Mouse (Mus musculus): ENCODE data around the gene Clasp1.

The Clasp1 gene

DNA sequence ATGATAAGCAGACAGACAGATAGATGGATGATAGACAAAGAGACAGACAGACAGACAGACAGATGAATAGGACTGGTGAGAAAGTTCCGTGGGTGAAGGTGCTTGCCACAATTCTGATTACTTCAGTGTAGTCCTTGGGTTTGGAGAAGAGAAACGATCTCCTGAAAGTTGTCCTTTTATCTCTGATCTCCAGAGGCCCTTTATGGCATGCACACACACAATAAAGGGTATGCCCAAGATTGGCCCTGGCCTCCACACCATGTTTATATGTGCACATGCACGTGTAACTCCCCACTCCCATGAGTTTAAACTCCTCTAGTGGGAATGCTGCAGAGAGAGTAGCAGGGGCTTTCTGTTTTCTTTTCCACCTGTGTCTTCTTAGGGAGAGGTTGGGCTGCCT lies 14.6 kb downstream of the Clasp1 start:
- no peak for DNase-seq

DNA sequence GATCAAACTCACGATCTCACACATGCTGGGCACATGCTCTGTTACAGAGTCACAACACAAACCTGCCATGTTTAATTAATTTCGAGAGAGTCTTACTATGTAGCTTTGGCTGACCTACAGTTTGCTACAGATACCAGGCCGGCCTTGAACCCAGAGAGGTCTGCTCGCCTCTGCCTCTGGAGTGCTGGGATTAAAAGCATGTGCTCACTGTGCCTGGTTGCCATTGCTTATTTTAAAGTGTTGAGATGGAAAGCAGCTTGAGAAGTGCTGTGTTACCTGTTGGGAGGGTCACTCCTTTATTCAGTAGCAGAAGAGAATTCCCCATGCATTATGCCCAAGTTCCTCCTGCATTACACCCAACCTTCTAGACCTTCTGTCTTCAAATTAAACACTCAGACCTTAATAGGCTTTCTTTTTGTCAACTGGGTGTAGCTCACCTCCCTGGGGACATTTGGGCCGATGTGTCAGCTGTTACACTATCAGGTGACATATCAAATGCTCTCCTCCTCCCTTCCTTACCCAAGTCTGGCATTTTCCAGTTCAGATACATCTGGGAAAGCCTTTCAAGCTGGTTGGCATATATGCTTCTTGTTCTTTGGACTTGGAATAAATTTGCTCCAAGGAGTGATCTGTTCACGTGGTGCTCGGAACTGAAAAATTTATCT lies 18.9 kb downstream of the Clasp1 start:
- DNase-seq = no peak

DNA sequence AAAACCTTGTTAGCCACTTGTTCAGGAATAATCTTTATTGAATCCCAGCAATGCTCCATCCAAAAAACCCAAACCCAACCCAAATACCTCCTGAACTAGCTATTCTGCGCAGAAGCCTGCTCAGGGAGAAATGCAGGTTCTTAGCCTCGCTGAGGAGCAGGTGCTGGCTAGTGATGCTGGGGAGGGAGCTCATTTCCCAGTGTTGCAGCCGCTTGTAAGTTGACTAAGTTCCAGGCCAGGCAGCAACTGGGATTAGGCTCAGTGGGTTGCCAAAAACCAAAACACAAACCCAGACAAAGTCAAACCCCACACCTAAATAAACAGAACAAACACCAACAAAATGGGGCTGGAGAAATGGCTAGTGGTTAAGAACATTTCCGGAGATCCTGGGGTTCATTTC lies 20.4 kb downstream of the Clasp1 start:
- DNase-seq = no peak

DNA sequence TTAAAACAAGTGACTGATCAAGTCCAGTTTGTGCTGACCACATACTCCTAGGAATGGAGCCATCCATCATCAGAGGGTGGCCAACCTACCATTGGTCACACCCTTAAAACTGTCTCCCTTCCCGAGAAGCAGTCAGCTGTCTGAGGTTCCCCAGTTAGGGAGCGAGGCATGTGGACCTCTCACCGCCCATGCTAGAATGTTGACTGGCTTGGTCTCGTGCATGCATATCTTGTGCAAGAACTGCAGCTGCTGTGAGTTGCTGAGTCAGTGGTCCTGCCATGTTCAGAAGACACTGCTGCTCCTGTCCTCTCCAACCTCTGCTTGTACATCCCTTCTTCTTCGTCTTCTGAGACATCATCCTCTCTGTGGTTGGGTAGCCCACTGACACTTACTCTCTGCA lies 22.0 kb downstream of the Clasp1 start:
- DNase-seq = no peak

- no peak for DNase-seq
These were observed 24.3 kb downstream of the Clasp1 start for GRCm38 (mm10) chr1:118413169-118413568.

DNA sequence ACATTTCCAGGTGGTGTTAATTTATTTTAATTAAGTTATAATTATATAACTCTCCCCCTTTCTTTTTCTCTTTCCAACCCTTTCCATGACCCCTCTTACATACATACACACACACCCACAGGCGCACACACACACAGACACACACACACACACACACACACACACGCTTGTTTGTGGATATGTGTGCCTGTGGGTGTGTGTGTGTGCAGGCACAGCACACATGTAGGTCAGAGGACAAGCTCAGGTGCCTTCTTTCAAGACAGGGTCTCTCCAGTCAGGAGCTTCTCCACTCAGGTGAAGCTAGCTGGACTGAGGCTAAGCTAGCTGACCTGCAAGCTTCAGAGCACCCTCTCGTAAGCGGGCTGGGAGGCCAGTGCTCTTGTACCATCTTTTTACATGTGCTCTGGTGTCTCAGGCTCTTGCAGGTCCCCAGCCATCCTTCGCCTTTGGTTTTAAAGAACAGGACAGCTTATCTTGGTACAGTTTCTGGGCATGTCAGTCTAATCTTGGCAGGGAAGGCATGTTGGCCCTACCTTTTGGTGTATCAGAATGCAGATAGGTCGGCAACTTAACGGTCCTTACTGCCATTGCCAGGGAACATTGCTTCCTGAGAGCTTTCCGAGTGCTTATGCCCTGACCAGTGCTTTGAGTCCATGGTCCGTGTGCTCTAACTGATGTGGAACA lies 28.3 kb downstream of the Clasp1 start:
- no peak for DNase-seq

DNA sequence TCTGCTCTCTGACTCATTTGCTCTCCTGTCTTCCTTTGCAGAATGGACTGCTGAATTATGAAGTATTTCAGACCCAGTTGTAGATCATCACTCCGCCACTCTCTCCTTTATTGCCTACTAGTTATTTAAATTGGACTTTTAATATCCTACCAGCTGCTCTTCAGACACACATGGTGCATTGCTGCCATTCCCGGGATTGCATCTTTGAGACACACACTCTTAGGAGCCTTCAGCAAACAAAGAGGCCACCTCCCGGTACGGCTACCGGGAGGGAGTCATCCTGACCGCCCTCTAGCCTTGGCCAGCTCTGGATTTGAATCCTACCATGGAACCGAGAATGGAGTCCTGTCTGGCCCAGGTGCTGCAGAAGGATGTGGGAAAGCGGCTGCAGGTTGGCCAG lies 30.5 kb downstream of the Clasp1 start:
- no peak for DNase-seq

- peak; percentile 23 to 24 for DNase-seq
These were observed 32.3 kb downstream of the Clasp1 start for GRCm38 (mm10) chr1:118421149-118421548.

DNA sequence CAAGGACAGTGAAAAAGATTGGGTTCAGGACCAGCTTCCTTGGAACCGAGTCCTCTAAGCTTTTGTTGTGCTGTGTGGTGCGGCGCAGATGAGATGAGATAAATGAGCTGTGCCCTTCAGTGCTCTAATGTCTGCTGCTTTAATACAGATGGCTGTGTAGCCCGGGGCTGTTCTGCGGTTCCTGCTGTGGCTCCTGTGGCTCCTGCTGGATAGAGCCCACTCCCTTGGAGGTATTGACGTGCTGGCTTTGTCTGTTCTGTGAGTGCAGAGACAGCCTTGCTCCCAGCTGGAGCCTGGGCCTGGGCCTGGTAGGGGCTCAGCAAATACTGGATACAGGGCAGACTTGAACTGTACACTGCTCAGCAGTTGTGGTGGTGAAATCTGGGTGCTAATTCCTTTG lies 34.0 kb downstream of the Clasp1 start:
- DNase-seq = no peak

DNA sequence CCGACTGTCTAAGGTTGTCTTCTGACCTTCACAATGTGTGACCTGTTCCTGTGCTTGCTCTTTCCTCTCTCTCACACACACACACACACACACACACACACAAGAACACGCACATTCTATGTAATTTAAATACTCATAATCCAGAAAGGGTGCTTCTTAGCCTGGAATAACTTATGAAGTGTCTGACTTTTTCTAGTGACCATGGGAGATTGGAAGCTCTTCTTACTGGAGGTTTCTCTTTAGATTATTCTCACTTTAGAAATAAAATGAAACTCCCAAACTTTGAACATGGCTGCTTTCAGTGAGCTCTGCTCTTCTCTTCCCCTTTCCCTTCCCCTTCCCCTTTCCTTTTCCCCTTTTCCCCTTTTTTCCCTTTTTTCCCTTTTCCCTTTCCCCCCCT lies 37.1 kb downstream of the Clasp1 start:
- DNase-seq = no peak

DNA sequence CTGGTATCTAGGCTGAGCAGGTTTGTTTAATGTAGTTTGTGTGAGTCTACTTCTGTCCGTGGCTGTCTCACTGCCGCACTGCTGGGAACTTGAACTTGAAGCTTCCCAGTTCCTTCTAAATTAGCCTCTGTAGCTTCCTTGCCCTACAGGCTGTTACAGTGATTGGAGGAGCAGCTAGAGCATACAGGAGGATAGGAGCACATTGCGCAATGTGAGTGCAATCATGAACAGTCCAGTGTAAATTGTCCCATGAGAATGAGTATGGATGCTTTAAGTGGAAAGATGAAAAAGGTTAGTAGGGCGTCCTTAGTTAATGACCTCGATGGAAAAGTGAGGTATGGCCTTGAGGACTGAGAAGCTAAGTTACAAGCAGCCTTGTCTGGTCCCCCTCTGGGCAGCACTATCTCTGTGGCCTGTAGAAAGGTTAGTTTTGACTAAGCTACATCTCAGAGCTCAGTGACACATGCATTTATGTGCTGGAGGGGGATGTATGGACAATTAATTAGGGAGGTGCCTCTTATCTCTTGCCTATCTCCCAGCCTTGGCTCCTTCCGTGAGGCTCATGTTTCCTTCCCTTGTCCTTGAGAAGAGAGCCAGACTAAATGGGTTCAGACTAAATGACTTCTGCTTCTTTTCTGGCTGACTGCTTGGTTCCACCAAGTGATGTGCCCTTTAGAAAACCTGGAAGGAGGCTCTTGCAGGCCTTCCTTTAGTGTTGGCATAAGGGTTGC lies 39.7 kb downstream of the Clasp1 start:
- no peak for DNase-seq

GRCm38 (mm10) chr1:118431548-118431947 lies 42.7 kb downstream of the Clasp1 start:
- no peak for DNase-seq

GRCm38 (mm10) chr1:118435001-118435473 lies 46.2 kb downstream of the Clasp1 start:
- no peak for DNase-seq

- no peak for DNase-seq
These were observed 49.0 kb downstream of the Clasp1 start for GRCm38 (mm10) chr1:118437856-118438255.

GRCm38 (mm10) chr1:118438332-118438731 lies 49.5 kb downstream of the Clasp1 start:
- no peak for DNase-seq

DNA sequence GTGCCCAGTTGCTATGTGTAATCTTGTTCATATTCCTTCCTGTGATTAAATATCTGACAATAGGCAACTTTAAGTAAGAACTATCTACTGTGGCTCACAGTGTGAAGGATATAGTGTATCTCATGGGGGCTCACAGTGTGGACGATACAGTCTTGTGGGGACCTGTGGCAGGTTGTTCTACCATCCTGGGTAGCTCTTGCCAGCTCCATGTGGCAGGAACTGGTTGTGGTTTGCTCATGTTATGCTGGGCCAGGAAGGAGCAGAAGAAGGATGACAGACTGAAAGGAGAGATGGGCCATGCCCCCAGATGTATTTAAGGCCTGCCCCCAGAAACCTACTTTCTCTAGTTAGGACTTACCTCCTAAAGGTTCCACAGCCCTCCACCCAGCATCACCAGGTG lies 51.7 kb downstream of the Clasp1 start:
- DNase-seq = no peak

DNA sequence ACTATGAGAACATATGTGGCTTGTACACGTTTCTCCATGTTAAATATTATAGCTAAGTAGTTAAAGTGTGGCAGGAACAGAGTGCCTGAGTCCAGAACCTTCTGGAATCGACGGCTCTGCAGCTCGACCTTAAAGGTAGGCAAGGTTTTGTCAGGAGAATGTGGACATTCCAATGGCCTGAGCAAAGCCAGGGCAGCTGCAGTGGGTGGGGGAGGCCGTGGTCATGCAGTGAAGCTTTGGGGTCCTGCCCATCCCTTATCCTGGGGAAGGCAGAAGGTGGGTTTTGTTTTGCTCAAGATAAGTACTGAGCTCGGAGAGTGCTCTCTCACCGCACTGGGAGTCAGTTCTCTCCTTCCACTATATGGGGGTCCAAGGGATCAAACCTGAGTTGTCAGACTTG lies 55.6 kb downstream of the Clasp1 start:
- DNase-seq = no peak

- DNase-seq = no peak
These were observed 56.1 kb downstream of the Clasp1 start for GRCm38 (mm10) chr1:118444988-118445387.

- no peak for DNase-seq
These were observed 56.6 kb downstream of the Clasp1 start for GRCm38 (mm10) chr1:118445441-118445840.

GRCm38 (mm10) chr1:118446006-118446405 lies 57.1 kb downstream of the Clasp1 start:
- DNase-seq = no peak

DNA sequence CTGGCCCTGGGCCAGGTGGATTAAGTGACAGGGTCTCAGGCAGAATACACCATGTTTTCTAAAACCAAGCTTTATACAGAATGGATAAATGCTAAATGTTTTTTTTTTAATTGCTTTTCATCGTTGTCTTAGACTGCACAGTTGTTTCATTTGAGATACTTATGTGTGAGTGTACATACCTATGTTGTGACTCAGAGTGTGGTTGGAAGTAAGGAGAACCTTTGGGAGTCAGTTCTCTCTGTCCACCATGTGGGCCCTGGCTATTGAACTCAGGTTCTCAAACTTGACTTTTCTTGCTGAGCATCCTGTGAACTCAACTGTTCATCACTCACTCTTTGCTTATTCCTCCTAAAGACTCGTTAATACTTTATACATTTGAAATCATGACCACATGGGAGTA lies 58.3 kb downstream of the Clasp1 start:
- no peak for DNase-seq

DNA sequence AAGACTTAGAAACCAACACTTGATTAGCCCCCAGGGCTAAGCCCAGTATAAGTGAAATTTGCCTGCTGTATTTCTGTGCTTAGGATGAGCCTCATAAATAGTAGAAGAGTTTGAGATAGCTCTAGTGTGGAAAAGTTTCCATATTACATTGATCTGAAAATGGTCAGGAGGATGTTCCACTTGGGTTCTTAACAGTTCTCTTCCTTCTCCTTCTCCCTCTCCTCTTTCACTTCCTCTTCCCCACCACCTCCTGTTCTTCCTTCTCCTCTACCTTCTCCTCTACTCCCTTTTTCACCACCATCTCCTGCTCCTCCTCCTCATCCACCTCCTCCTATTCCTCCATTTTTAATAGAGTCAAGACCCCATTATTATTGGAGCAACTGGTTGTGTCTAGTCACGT lies 59.4 kb downstream of the Clasp1 start:
- no peak for DNase-seq

GRCm38 (mm10) chr1:118450891-118451450 lies 62.1 kb downstream of the Clasp1 start:
- no peak for DNase-seq

- peak; percentile 44 to 60 for DNase-seq
These were observed 64.7 kb downstream of the Clasp1 start for GRCm38 (mm10) chr1:118453577-118453976.

Data from B cell, adult 2 months (primary cell).